Mouse (Mus musculus): ENCODE results near the gene Zfpl1. TPM values are rescaled to one million over a fixed set of nuclear protein-coding genes. Genes with fewer than 3 reads are reported as not detected.

Gene Zfpl1
- total and polyA plus RNA-seq, 3 experiments = 13.8 to 50.7 (median 15.6) TPM

- Histone ChIP-seq H3K27ac (peak overlapping the region; percentile 90), H3K79me2 (replicated peaks; ENCODE audit: control insufficient read depth, insufficient read depth, low read length) (no peaks in the 10 kb centered on the region), H3K36me3 (ENCODE audit: control insufficient read depth, insufficient read depth, low read length) (no peaks in the 10 kb centered on the region), H3K4me3 (peak overlapping the region; percentile 67), H3K9ac (ENCODE audit: low read depth, low read length) (peak overlapping the region; percentile 69), H3K27me3 (ENCODE audit: control insufficient read depth, insufficient read depth, low read length) (no peaks in the 10 kb centered on the region), H3K4me1 (ENCODE audit: control insufficient read depth, insufficient read depth, low read length) (peaks cover 5% of the 10 kb centered on the region)
- no peak; the same call in 1 of the 2 replicates for TF ChIP-seq POLR2A (IDR thresholded peaks at IDR 0.05; ENCODE audit: insufficient read depth, low read depth, low read length)
- no peak for TF ChIP-seq EP300 (IDR thresholded peaks at IDR 0.05; ENCODE audit: insufficient read depth, low read depth, low read length)
- TF ChIP-seq CTCF (IDR thresholded peaks at IDR 0.05) = no peak
- no peak for DNase-seq
- under 1% methylated on average over 8 of the region's 8 CpGs for WGBS
- intact Hi-C loops (cut with DNase I) = loop anchor here (2.0 to 5.0 kb wide), 2 partner anchors 34 to 206 kb away; partner anchors contain the start of genes Cdca5, Dpf2 and Zfpl1
Observed at GRCm38 (mm10) chr19:6118677-6119185, 34.0 kb upstream of the Zfpl1 start.

- peak; percentile 89 to 92 for DNase-seq
- H3K4me3 ChIP-seq = peak within 1 kb of the TSS; percentile 67
- H3K9ac ChIP-seq (ENCODE audit: low read depth, low read length) = peak within 1 kb of the TSS; percentile 95
- TF ChIP-seq POLR2A (IDR thresholded peaks at IDR 0.05; ENCODE audit: insufficient read depth, low read depth, low read length) = peak; percentile 69; the same call in 1 of the 2 replicates
- TF ChIP-seq CTCF (IDR thresholded peaks at IDR 0.05) = peak; percentile 32
- 0 out of 2 replicates have a peak, but pooled peaks have one; percentile 40 for TF ChIP-seq EP300 (IDR thresholded peaks at IDR 0.05; ENCODE audit: insufficient read depth, low read depth, low read length)
- no peaks in the 10 kb centered on the region for H3K27me3 ChIP-seq (ENCODE audit: control insufficient read depth, insufficient read depth, low read length)
- peak within 1 kb of the TSS; percentile 90 for H3K27ac ChIP-seq
- H3K79me2 ChIP-seq (replicated peaks; ENCODE audit: control insufficient read depth, insufficient read depth, low read length) = no peaks in the 10 kb centered on the region
- no peaks in the 10 kb centered on the region for H3K36me3 ChIP-seq (ENCODE audit: control insufficient read depth, insufficient read depth, low read length)
- H3K4me1 ChIP-seq (ENCODE audit: control insufficient read depth, insufficient read depth, low read length) = peaks cover 5% of the 10 kb centered on the region
- under 1% methylated on average over 77 of the region's 77 CpGs for WGBS
- intact Hi-C loops (cut with DNase I) = loop anchor here (2.0 to 5.0 kb wide), 2 partner anchors 33 to 206 kb away; partner anchors contain the start of genes Cdca5, Dpf2 and Zfpl1
Observed at GRCm38 (mm10) chr19:6117986-6118676, 33.4 kb upstream of the Zfpl1 start, which contains the start of gene Sac3d1. Gene Sac3d1, minus strand, starts transcription at chr19:6118650.

- WGBS = 3% methylated on average over 32 of the region's 32 CpGs
- Histone ChIP-seq H3K4me1 (ENCODE audit: control insufficient read depth, insufficient read depth, low read length) (peaks cover 5% of the 10 kb centered on the region), H3K27ac (peak overlapping the region; percentile 90), H3K9ac (ENCODE audit: low read depth, low read length) (peak overlapping the region; percentile 95), H3K27me3 (ENCODE audit: control insufficient read depth, insufficient read depth, low read length) (no peaks in the 10 kb centered on the region), H3K79me2 (replicated peaks; ENCODE audit: control insufficient read depth, insufficient read depth, low read length) (no peaks in the 10 kb centered on the region), H3K4me3 (peak overlapping the region; percentile 67), H3K36me3 (ENCODE audit: control insufficient read depth, insufficient read depth, low read length) (no peaks in the 10 kb centered on the region)
- intact Hi-C loops (cut with DNase I) = loop anchor here (5.0 kb wide), 1 partner anchor 205 kb away; the partner anchor contains the start of gene Dpf2
- no peak for DNase-seq
- TF ChIP-seq CTCF (IDR thresholded peaks at IDR 0.05) (no peak), POLR2A (IDR thresholded peaks at IDR 0.05; ENCODE audit: insufficient read depth, low read depth, low read length) (no peak), EP300 (IDR thresholded peaks at IDR 0.05; ENCODE audit: insufficient read depth, low read depth, low read length) (no peak)
Observed at GRCm38 (mm10) chr19:6117346-6117985, 32.7 kb upstream of the Zfpl1 start.

GRCm38 (mm10) chr19:6116113-6116850, 31.5 kb upstream of the Zfpl1 start:
- no peaks in the 10 kb centered on the region for H3K79me2 ChIP-seq (replicated peaks; ENCODE audit: control insufficient read depth, insufficient read depth, low read length)
- no peaks in the 10 kb centered on the region for H3K27me3 ChIP-seq (ENCODE audit: control insufficient read depth, insufficient read depth, low read length)
- no peaks in the 10 kb centered on the region for H3K36me3 ChIP-seq (ENCODE audit: control insufficient read depth, insufficient read depth, low read length)
- H3K27ac ChIP-seq = no peak overlapping the region
- no peak overlapping the region for H3K9ac ChIP-seq (ENCODE audit: low read depth, low read length)
- WGBS = 64% methylated on average over 15 of the region's 15 CpGs
- intact Hi-C loops (cut with DNase I) = loop anchor here (5.0 kb wide), 1 partner anchor 204 kb away; the partner anchor contains the start of gene Dpf2
- TF ChIP-seq CTCF (IDR thresholded peaks at IDR 0.05) (no peak), EP300 (IDR thresholded peaks at IDR 0.05; ENCODE audit: insufficient read depth, low read depth, low read length) (no peak), POLR2A (IDR thresholded peaks at IDR 0.05; ENCODE audit: insufficient read depth, low read depth, low read length) (no peak)
- H3K4me1 ChIP-seq (ENCODE audit: control insufficient read depth, insufficient read depth, low read length) = peaks cover 5% of the 10 kb centered on the region
- H3K4me3 ChIP-seq = no peak overlapping the region
- no peak for DNase-seq

GRCm38 (mm10) chr19:6113116-6113515, 28.4 kb upstream of the Zfpl1 start:
- 57% methylated on average over 6 of the region's 6 CpGs for WGBS
- peaks cover 3% of the 10 kb centered on the region; the same call in 1 of the 2 replicates for H3K4me1 ChIP-seq (ENCODE audit: control insufficient read depth, insufficient read depth, low read length)

More at GRCm38 (mm10) chr19:6113116-6113515, 28.4 kb upstream of the Zfpl1 start:
- Histone ChIP-seq H3K27me3 (ENCODE audit: control insufficient read depth, insufficient read depth, low read length) (no peaks in the 10 kb centered on the region), H3K27ac (no peak overlapping the region), H3K79me2 (replicated peaks; ENCODE audit: control insufficient read depth, insufficient read depth, low read length) (no peaks in the 10 kb centered on the region), H3K4me3 (no peak overlapping the region), H3K9ac (ENCODE audit: low read depth, low read length) (no peak overlapping the region), H3K36me3 (ENCODE audit: control insufficient read depth, insufficient read depth, low read length) (no peaks in the 10 kb centered on the region)
- intact Hi-C loops (cut with DNase I) = no loop called here
- TF ChIP-seq POLR2A (IDR thresholded peaks at IDR 0.05; ENCODE audit: insufficient read depth, low read depth, low read length) (no peak), EP300 (IDR thresholded peaks at IDR 0.05; ENCODE audit: insufficient read depth, low read depth, low read length) (no peak), CTCF (IDR thresholded peaks at IDR 0.05) (no peak)
- DNase-seq = no peak

All from heart, adult 2 months (tissue).